Mouse (Mus musculus): ENCODE measurements at regions not wholly inside any gene's neighbourhood (a gene's known extent, or its start where the extent isn't known, plus 50 kb on each side); places are given as distances from the start of the nearest gene placed in this dataset.

DNA sequence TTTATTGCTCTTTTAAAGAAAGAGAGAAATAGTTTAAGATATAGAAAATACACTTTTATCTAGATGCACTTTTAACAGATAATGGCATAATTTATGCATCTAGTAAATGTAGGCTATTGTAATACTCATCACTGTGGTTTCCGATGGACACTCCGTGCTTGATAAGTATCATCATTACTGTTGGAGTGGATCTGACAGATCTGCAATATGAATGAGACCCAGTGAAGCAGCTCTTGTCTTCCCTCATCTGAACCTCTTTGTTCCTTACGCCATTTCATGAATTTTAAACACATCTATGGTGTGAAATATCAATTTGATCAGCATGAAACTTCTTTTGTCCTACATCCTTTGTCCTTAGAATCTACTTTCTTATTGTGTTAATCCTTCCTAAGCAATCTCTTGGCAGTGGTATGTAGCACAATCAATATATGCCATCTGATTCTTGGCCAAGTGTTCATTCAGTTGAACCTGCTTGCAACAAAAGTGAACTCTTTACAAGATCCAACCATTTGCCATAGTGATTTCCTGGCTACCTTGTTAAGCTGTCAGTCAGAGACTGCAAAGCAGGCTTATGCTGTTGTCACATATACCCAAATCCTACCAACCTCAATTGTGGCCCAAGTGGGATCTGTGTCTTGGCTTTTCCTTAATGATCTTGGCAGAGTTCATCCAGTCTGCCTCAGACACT, 452.0 kb upstream of the Dab2 start:
- peaks cover 0 to 2% of the 10 kb centered on the region in 2 experiments; a peak in 1 of 4 replicates for H3K4me1 ChIP-seq (ENCODE audit: control insufficient read depth in 1 of 2, insufficient read depth in 2 of 2)
- DNase-seq (ENCODE audit: extremely low read depth), result no peak
- no peak overlapping the region for H3K4me3 ChIP-seq (replicated peaks in 1 of 3; ENCODE audit: low read depth in 2 of 3, low read length in 2 of 3, poor library complexity in 1 of 3)
- dilution Hi-C loops (cut with MboI; ENCODE audit: extremely low pct_ligation_motif_present, extremely low pct_unique_long_range_greater_than_20kb, low sequenced_read_pairs), result no loop called here
- H3K9ac ChIP-seq (ENCODE audit: insufficient read depth, low read depth), result no peak overlapping the region
- no peaks in the 10 kb centered on the region for H3K27me3 ChIP-seq (replicated peaks)
- H3K27ac ChIP-seq (ENCODE audit: insufficient read depth, low read depth), result no peak overlapping the region
- H3K4me2 ChIP-seq (ENCODE audit: insufficient read depth, low read depth, poor library complexity, severe bottlenecking), result no peak overlapping the region
- no peaks in the 10 kb centered on the region for H3K9me3 ChIP-seq (replicated peaks; ENCODE audit: low read length)
- no peaks in the 10 kb centered on the region for H3K79me2 ChIP-seq (replicated peaks; ENCODE audit: control insufficient read depth, extremely low read depth, insufficient read depth, poor library complexity, severe bottlenecking)
- in situ Hi-C loops (cut with MboI; ENCODE audit: low pct_ligation_motif_present, low pct_unique_long_range_greater_than_20kb, low sequenced_read_pairs), result no loop called here
- TF ChIP-seq RCOR1 (conservative IDR thresholded peaks at IDR 0.05; ENCODE audit: low read depth, low read length) (no peak), MYC (IDR thresholded peaks at IDR 0.05; ENCODE audit: low read depth, low read length) (no peak), EP300 (IDR thresholded peaks at IDR 0.05; ENCODE audit: low read length) (no peak), E2F4 (IDR thresholded peaks at IDR 0.05; ENCODE audit: insufficient replicate concordance, low read depth, low read length) (no peak), BHLHE40 (IDR thresholded peaks at IDR 0.05; ENCODE audit: low read depth, low read length) (no peak), MAX (IDR thresholded peaks at IDR 0.05; ENCODE audit: low read length) (no peak), JUN (IDR thresholded peaks at IDR 0.05; ENCODE audit: insufficient read depth, low read depth, low read length) (no peak), UBTF (IDR thresholded peaks at IDR 0.05; ENCODE audit: low read depth, low read length) (no peak), MXI1 (IDR thresholded peaks at IDR 0.05; ENCODE audit: low read depth, low read length) (no peak), CHD2 (IDR thresholded peaks at IDR 0.05; ENCODE audit: low read length) (no peak), IRF4 (IDR thresholded peaks at IDR 0.05; ENCODE audit: low read depth, low read length) (no peak), ETS1 (conservative IDR thresholded peaks at IDR 0.05; ENCODE audit: low read depth, low read length) (no peak), JUND (conservative IDR thresholded peaks at IDR 0.05; ENCODE audit: low read depth, low read length) (no peak), NELFE (IDR thresholded peaks at IDR 0.05; ENCODE audit: low read depth, low read length) (no peak), TCF12 (IDR thresholded peaks at IDR 0.05; ENCODE audit: low read depth, low read length) (no peak)
- H3K36me3 ChIP-seq (replicated peaks in 1 of 2; ENCODE audit: control insufficient read depth in 1 of 2, insufficient read depth in 1 of 2, low read length in 1 of 2), result peaks cover 0 to 7% of the 10 kb centered on the region in 2 experiments

DNA sequence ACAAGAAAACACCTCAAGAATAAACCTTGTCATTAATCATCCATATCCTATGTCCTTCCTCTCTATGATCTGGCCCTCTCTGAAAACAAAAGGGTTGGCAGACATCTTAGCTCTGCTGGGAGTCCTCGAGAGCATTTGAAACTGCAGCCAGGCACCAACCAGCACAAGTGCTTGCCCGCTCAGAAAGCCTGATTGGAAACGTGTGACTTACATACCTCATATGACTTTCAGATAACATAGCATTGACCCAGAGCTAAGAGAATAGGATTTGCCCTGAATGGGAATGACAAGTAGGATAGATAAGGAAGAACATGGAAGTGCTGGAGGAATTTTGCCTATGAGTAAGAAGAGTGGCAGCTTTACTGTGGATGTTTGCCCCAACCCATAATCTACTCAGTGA, 447.1 kb upstream of the Dab2 start:
- in situ Hi-C loops (cut with MboI; ENCODE audit: low pct_ligation_motif_present, low pct_unique_long_range_greater_than_20kb, low sequenced_read_pairs), result no loop called here
- no peak overlapping the region for H3K4me2 ChIP-seq (ENCODE audit: insufficient read depth, low read depth, poor library complexity, severe bottlenecking)
- no peaks in the 10 kb centered on the region for H3K27me3 ChIP-seq (replicated peaks)

More for the DNA sequence above, 447.1 kb upstream of the Dab2 start:
- dilution Hi-C loops (cut with MboI; ENCODE audit: extremely low pct_ligation_motif_present, extremely low pct_unique_long_range_greater_than_20kb, low sequenced_read_pairs), result no loop called here
- H3K79me2 ChIP-seq (replicated peaks; ENCODE audit: control insufficient read depth, extremely low read depth, insufficient read depth, poor library complexity, severe bottlenecking), result no peaks in the 10 kb centered on the region
- peaks cover 0 to 5% of the 10 kb centered on the region in 2 experiments for H3K36me3 ChIP-seq (replicated peaks in 1 of 2; ENCODE audit: control insufficient read depth in 1 of 2, insufficient read depth in 1 of 2, low read length in 1 of 2)
- no peak overlapping the region for H3K4me3 ChIP-seq (replicated peaks in 1 of 3; ENCODE audit: low read depth in 2 of 3, low read length in 2 of 3, poor library complexity in 1 of 3)
- TF ChIP-seq SIN3A (IDR thresholded peaks at IDR 0.05; ENCODE audit: low read length), result no peak
- no peak for TF ChIP-seq RAD21 (IDR thresholded peaks at IDR 0.05; ENCODE audit: low read depth, low read length)
- no peak for TF ChIP-seq E2F4 (IDR thresholded peaks at IDR 0.05; ENCODE audit: insufficient replicate concordance, low read depth, low read length)
- no peak for TF ChIP-seq GABPA (IDR thresholded peaks at IDR 0.05; ENCODE audit: insufficient replicate concordance, low read depth, low read length)
- no peak for TF ChIP-seq IRF4 (IDR thresholded peaks at IDR 0.05; ENCODE audit: low read depth, low read length)
- TF ChIP-seq MEF2A (IDR thresholded peaks at IDR 0.05; ENCODE audit: borderline replicate concordance, low read depth, low read length), result no peak
- no peak for TF ChIP-seq USF2 (conservative IDR thresholded peaks at IDR 0.05; ENCODE audit: low read depth, low read length)
- TF ChIP-seq KAT2A (IDR thresholded peaks at IDR 0.05; ENCODE audit: insufficient replicate concordance, low read length), result no peak
- no peak for TF ChIP-seq MYC (IDR thresholded peaks at IDR 0.05; ENCODE audit: low read depth, low read length)
- no peak for TF ChIP-seq POLR2A (IDR thresholded peaks at IDR 0.05; ENCODE audit: low read depth, low read length)
- TF ChIP-seq MAFK (IDR thresholded peaks at IDR 0.05; ENCODE audit: insufficient replicate concordance, low read length), result no peak
- TF ChIP-seq CHD2 (IDR thresholded peaks at IDR 0.05; ENCODE audit: low read length), result no peak
- no peak for TF ChIP-seq CHD1 (IDR thresholded peaks at IDR 0.05; ENCODE audit: low read depth, low read length)
- H3K27ac ChIP-seq (ENCODE audit: insufficient read depth, low read depth), result no peak overlapping the region
- no peaks in the 10 kb centered on the region for H3K9me3 ChIP-seq (replicated peaks; ENCODE audit: low read length)
- DNase-seq (ENCODE audit: extremely low read depth), result no peak
- peaks cover 0 to 5% of the 10 kb centered on the region in 2 experiments; a peak in 2 of 4 replicates for H3K4me1 ChIP-seq (ENCODE audit: control insufficient read depth in 1 of 2, insufficient read depth in 2 of 2)
- H3K9ac ChIP-seq (ENCODE audit: insufficient read depth, low read depth), result no peak overlapping the region
